Mouse (Mus musculus) regulatory T cell (primary cell): ENCODE measurements around the gene Atp8b2.

Source experiments
- in situ Hi-C: fragments of 300-600 bp; cut with MboI, MseI; formaldehyde crosslinking; loops from one replicate; pipeline ENCODE4 v1.15.1; 2025; ENCODE audit warnings: high pct_unique_total_duplicates

Atp8b2 gene

GRCm38 (mm10) chr3:89959435-89959834 is 3.9 kb downstream of the Atp8b2 start:
- in situ Hi-C loops: loop anchor here (5.0 kb wide), 1 partner anchor 82 kb away; no protein-coding TSS in a partner anchor

GRCm38 (mm10) chr3:89957880-89958279 is 5.4 kb downstream of the Atp8b2 start:
- in situ Hi-C loops: loop anchor here (5.0 kb wide), 1 partner anchor 81 kb away; no protein-coding TSS in a partner anchor

GRCm38 (mm10) chr3:89956177-89956971 is 6.9 kb downstream of the Atp8b2 start:
- in situ Hi-C loops: loop anchor here (5.0 kb wide), 1 partner anchor 79 kb away; no protein-coding TSS in a partner anchor

GRCm38 (mm10) chr3:89953420-89953819 is 9.9 kb downstream of the Atp8b2 start:
- in situ Hi-C loops: no loop called here

GRCm38 (mm10) chr3:89948655-89949054 is 14.7 kb downstream of the Atp8b2 start:
- in situ Hi-C loops: no loop called here

GRCm38 (mm10) chr3:89948021-89948420 is 15.3 kb downstream of the Atp8b2 start:
- in situ Hi-C loops: no loop called here

- in situ Hi-C loops: no loop called here
Measured at GRCm38 (mm10) chr3:89945026-89945425, 18.3 kb downstream of the Atp8b2 start.

- in situ Hi-C loops: no loop called here
Measured at GRCm38 (mm10) chr3:89942894-89943293, 20.4 kb downstream of the Atp8b2 start.

- in situ Hi-C loops: no loop called here
Measured at GRCm38 (mm10) chr3:89936495-89936894, 26.8 kb downstream of the Atp8b2 start.

GRCm38 (mm10) chr3:89932925-89933324 is 30.4 kb downstream of the Atp8b2 start:
- in situ Hi-C loops: no loop called here

- in situ Hi-C loops: no loop called here
Measured at GRCm38 (mm10) chr3:89928956-89929355, 34.4 kb downstream of the Atp8b2 start.

- in situ Hi-C loops: no loop called here
Measured at GRCm38 (mm10) chr3:89926440-89926839, 36.9 kb downstream of the Atp8b2 start.

- in situ Hi-C loops: no loop called here
Measured at GRCm38 (mm10) chr3:89920711-89921110, 42.6 kb downstream of the Atp8b2 start.

- in situ Hi-C loops: loop anchor here (10.0 kb wide), 1 partner anchor 973 kb away; no protein-coding TSS in a partner anchor
Measured at GRCm38 (mm10) chr3:89917408-89917807, 45.9 kb downstream of the Atp8b2 start.

GRCm38 (mm10) chr3:89916622-89917021 is 46.7 kb downstream of the Atp8b2 start:
- in situ Hi-C loops: loop anchor here (10.0 kb wide), 1 partner anchor 972 kb away; no protein-coding TSS in a partner anchor

- in situ Hi-C loops: loop anchor here (10.0 kb wide), 1 partner anchor 970 kb away; no protein-coding TSS in a partner anchor
Measured at GRCm38 (mm10) chr3:89914700-89915099, 48.6 kb downstream of the Atp8b2 start.

- in situ Hi-C loops: loop anchor here (10.0 kb wide), 1 partner anchor 968 kb away; no protein-coding TSS in a partner anchor
Measured at GRCm38 (mm10) chr3:89912543-89913391, 50.5 kb downstream of the Atp8b2 start, which contains the start of gene Il6ra. Gene Il6ra, minus strand, starts transcription at chr3:89913196.

- in situ Hi-C loops: loop anchor here (10.0 kb wide), 1 partner anchor 967 kb away; no protein-coding TSS in a partner anchor
Measured at GRCm38 (mm10) chr3:89912108-89912542, 51.2 kb downstream of the Atp8b2 start.

GRCm38 (mm10) chr3:89911207-89911606 is 52.1 kb downstream of the Atp8b2 start:
- in situ Hi-C loops: loop anchor here (10.0 kb wide), 1 partner anchor 966 kb away; no protein-coding TSS in a partner anchor

GRCm38 (mm10) chr3:89909703-89910542 is 53.4 kb downstream of the Atp8b2 start:
- in situ Hi-C loops: loop anchor here (5.0 to 10.0 kb wide), 2 partner anchors 43 to 965 kb away; no protein-coding TSS in a partner anchor

- in situ Hi-C loops: loop anchor here (5.0 kb wide), 1 partner anchor 42 kb away; no protein-coding TSS in a partner anchor
Measured at GRCm38 (mm10) chr3:89908836-89909235, 54.5 kb downstream of the Atp8b2 start.
